Mouse (Mus musculus): Measurements from ENCODE around the gene Jam2.
A peak's percentile ranks its signal among the peaks of the same experiment; 100 is the strongest.

The Jam2 gene

DNA sequence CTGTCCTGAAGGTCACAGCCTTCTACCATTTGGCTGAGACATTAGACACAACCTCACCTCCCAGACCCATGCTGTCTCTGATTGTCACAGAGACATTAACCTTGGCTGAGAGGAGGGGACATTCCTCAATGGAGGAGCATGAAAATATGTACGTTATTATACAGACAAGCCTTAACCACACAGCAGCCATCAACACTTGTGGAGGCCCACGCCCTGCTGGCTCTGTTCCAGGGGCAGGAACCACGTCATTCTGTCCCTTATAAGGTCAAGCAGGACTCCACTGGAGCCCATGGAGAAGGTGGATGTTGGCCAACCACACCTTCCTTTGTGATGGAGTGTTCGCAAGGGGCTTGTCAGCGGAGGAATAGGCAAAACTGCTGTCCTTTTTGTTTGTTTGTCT is 5.8 kb downstream of the Jam2 start:
- no peak for DNase-seq (ENCODE audit: low spot score in 2 of 2)

DNA sequence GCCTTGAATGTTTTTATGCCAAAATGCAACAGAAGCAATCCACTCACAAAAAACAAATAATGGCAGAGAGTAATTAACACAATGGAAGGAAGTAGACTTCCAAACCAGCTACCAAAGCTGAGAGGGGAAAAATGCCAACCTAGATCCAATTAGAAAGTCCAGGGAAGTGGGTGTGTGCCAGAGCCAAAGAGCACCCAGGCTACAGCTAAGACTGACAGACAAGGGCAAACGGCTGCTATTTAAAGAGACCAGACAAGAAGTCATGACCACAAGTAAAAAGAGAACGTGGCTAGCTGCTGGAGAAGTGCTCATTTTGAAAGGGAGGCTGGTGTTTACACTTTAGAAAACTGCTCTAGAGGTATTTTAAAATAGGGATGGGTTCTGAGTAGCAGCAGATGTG is 9.4 kb downstream of the Jam2 start:
- no peak for DNase-seq (ENCODE audit: low spot score in 2 of 2)

DNA sequence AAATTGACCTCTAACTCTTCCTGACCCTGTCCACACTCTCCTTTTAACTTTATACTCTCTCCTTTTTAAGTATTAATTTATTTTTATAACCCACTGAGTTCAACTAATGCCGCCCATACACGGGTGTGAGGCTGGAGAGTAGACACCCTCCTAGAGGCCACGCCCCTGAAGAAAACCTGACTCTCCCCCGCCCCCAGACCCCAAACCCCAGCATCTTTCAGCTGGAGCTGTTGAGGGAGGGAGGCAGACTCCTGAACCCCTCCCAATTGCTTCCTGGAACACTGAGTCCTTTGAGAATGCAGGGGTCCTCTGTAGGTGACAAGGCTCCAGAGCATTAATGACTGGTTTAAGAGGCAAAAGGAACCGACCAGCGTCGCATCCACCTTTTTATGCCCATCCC is 11.0 kb downstream of the Jam2 start:
- no peak for DNase-seq (ENCODE audit: low spot score in 2 of 2)

DNA sequence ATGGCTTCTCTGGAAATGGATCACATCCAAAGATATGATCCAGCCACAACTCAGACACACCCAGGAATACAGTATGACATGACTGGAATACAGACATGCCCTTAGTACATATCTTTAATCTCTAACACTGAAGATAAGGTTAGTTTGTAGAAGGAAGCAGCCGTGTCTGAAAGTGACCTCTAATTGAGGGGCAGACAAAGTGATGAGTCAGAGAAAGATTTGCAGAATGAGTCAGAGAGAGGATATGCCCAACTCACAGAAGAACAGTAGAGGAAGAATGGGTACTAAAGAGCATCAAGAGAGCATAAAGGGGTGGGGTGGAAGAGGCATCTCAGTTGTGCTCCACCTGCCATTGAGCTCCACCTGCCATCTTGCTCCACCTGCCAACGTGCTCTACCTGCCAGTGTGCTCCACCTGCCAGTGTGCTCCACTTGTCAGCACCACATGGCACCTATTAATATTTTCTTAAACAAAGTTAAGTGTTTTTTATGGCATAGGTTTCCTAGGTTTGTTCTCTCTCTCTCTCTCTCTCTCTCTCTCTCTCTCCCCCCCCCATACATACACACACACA is 16.8 kb downstream of the Jam2 start:
- DNase-seq (ENCODE audit: low spot score in 2 of 2): no peak

DNA sequence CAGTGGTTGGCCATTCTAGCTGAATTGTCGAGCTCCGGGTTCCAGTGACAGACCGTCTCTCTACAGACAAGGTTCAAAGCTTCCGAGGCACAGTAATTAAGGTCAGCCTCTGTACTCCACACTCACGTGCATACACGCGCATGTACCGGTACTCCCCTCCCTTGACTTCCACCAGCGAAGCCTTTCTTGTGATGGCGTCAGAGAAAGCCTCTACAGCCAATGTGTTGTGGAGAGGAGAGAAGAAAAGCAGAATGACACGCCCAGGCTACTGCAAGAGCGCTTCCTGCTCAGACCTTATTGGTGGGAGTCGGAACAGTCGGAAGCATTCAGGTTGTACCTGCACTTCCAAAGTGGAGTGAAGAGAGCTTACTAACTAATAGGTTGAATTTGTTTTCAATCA is 19.5 kb downstream of the Jam2 start:
- no peak for DNase-seq (ENCODE audit: low spot score in 2 of 2)

DNA sequence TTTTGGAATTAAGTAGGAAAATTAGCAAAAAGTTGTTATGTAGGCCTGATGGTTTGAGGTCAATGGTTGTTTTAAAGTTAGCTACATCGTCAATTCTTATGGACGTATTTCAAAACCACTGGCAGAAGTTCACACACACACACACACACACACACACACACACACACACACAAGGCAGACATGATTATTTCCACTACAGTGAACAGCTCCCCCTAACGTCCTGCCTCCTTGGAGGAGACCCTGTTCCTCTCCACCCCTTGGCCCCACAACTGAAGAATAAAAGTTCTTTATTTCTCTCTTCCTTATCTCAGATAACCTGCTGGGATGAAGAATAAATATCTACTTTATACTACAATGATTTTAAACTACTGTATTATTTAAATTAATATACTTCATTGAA is 21.4 kb downstream of the Jam2 start:
- DNase-seq (ENCODE audit: low spot score in 2 of 2): no peak

DNA sequence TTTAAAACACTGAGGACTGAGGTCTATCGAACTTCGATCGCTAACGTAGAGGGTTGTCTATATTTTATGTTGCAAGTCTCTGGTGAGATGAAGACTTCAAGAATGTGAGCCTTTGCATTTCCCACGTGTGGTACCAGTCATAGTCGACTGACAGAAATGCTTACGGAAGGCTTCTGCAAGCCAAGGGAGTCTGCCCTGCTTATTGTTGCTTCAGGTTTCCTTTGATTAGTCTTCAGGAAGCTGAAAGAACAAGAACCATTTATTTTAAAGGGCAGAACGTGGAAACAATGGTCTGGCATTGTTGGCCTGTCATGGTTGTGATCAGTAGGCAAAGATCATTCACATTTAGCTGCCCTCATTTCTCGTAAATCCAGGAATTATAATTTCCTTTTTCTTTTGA is 22.8 kb downstream of the Jam2 start:
- no peak for DNase-seq (ENCODE audit: low spot score in 2 of 2)

DNA sequence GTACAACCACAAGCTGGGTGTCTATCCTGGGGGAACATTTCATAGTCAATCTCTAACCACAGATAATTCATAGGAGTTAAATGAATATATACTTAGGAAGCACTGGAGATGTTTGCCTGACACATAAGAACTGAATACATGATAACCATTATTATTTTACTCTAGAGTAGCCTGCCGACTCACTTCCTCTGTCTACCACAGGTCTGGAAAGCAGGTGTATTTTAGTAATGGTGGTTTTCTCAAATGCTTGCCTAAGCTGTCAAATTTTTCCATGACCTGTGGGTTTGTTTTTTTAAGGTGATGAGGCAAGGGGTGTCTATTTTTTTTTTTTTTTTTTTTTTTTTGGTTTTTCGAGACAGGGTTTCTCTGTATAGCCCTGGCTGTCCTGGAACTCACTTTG is 26.1 kb downstream of the Jam2 start:
- no peak for DNase-seq (ENCODE audit: low spot score in 2 of 2)

DNA sequence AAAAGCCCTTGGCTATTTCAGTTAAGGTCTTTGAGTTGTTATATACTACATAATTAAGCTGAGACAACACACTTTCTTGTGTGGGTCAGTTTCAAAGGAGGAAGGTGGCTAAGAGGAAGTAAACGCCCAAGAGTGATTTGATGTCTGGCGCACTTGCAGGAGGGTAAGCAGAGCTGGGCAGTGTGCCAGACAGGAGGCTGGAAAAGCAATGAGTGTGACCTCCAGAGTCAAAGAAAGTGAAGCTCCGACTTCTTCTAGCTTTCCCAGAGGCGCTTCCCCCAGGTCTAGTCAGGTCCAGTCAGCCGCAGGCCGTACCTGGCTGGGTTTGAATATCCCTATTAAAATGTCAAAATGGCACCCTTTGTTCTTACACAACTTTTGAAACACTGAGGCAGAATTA is 28.3 kb downstream of the Jam2 start:
- DNase-seq (ENCODE audit: low spot score in 2 of 2): no peak

DNA sequence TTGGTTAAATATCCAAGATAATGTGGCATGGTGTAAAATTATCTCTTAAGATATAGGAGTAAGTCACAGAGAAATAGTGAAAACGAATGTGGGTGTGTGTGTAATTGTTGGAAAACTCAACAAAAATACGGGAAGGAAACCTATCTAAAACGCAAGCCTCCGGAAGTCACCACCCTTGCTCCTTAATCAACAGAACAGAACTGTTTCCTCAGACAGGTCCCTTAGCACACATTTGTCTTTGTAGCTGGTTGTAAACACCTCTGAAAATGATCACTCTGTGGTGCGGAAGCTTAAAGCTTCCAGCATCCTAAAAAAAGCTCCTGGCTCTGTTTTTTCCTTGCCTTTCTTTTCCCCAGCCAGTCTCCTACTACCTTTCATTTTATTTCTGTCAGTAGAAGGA is 30.9 kb downstream of the Jam2 start:
- no peak for DNase-seq (ENCODE audit: low spot score in 2 of 2)

DNA sequence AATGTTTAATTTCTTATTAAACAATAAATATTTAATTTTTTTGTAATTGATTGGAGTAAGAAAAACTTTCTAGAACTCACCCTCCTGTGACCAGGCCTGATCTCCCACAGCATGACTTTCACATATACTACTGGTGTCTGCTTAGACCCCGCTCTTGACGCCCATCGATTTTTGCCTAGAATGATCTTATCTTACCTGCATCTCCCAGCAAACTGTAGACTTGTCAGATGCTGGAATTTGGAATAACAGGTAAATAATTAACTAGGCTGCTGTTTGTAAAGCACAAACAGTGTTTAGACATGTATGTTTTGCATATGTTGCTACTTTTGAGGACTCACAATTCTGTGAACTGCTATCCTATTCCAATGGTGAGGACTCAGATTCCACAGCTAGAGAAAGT is 32.3 kb downstream of the Jam2 start:
- no peak for DNase-seq (ENCODE audit: low spot score in 2 of 2)

DNA sequence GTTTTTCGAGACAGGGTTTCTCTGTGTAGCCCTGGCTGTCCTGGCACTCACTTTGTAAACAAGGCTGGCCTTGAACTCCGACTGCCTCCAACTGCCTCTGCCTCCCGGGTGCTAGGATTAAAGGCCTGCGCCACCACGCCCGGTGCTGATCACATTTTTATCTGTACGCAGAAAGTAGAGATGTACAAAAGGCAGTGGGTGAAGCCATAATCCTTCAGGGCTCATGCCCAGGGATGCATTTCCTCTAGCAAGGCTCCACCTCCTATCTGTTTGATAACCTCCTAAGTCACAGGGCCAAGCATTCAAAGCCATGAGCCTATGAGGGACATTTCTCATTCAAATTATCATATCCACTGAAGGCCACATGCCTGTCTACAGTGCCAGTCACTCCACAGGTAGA is 34.0 kb downstream of the Jam2 start:
- no peak for DNase-seq (ENCODE audit: low spot score in 2 of 2)

DNA sequence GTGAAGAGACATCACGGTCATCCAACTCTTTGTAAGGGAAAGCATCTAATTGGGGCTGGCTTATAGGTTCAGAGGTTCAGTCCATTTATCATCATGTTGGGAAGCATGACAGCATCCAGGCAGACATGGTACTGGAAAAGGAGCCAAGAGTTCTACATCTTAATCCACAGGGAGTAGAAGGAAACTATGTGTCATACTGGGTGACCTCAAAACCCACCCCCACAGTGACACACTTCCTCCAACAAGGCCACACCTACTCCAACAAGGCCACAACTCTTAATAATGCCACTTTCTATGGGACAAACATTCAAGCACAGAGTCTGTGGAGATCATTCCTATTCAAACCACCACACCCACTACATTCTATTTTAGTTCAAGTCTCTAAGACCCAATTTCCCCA is 36.3 kb downstream of the Jam2 start:
- DNase-seq (ENCODE audit: low spot score in 2 of 2): no peak

DNA sequence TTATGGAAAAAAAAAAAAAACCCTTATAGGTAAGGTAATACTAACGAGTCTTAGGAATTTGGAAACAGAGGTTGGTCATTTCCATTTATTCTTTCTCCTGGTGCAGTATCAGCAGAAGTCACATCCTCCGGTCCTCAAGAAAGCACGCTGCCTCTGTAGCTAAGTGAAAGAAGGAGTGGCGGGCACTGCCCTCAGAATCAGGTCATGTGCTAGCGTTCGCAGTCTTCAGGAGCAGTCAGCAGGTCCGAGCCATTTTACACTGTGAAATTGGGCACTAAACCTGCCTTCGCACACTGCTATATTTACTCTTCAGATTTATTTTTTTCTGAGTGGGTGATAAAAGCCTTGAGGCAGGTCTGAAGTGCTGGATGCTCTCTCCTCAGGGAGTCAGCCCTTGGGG is 39.9 kb downstream of the Jam2 start:
- no peak for DNase-seq (ENCODE audit: low spot score in 2 of 2)

DNA sequence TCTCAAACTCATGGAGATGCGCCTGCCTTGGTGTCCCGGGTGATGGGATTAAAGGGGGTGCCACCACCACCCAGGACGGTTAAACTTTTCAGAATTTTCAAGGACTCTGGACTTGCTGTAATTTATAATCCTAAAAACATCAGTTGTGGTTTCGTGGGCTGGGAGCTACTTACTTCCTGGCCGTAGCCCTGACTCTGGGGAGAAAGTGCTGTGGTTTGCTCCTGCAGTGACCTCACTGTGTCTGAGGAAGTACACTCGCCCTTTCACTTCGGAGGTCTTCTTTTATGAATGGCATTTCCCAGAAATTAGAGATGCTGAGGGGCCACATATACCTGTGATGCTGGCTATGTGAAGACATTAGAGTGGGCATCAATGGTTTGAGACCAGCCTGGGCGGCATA is 40.6 kb downstream of the Jam2 start:
- DNase-seq (ENCODE audit: low spot score in 2 of 2): no peak

DNA sequence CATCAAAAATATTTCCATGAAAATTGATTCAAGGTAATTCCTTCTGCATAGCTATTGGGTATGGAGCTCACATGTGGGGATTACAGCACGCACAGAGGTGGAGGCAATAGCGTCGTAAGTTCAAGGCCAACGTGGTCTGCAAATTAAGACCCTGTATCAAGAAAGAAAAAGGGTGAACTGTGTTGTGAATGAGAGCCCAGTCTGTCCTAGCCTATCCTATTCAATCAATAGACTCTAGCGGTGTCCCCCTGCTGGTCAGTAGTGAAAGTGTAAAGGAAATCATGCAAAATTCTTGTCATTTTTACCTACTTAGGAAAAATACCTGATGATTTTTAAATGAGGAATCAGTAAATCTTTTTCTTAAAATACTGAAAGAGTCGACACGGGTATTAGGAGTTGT is 43.5 kb downstream of the Jam2 start:
- no peak for DNase-seq (ENCODE audit: low spot score in 2 of 2)

DNA sequence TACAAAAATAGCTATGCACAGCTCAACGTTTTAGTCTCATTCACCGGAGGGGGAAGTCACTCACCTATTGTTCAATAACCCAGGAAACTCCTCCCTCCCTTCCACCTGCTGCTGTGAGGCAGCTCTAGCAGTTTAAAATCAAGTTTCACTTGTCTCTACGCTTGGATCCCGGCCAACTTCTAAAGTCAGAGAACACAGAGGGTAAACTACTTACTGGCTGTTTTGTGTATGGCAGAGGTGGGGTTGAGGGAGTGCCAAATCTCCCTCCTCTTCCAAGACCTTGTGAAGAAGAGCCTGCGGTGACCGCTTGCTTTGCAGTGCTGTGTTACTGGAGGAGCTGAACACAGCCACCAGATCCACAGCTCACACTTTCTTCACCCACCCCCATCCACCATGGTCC is 51.1 kb downstream of the Jam2 start:
- peak in 1 of 2 experiments; percentile 12 for DNase-seq (ENCODE audit: low spot score in 2 of 2)

DNA sequence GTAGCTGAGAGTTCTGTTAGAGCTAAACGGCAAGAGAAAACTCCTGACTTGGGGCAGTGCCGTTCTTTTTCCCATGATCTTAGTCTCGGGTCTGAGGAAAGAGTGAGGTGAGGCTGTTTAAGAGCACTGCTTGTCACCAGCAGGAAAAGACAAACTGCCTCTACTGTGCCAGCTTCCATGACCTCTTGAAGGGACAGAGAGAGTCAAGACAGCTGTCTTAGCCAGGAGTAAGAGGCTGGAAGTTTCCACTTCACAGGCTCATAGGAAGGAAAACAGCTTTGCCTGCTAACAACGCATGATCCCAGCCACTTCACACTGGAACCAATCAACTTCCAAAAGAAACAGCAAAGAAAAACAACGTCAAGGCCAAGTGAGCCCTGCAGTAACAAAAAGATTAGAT is 57.8 kb downstream of the Jam2 start:
- DNase-seq (ENCODE audit: low spot score in 2 of 2): no peak

DNA sequence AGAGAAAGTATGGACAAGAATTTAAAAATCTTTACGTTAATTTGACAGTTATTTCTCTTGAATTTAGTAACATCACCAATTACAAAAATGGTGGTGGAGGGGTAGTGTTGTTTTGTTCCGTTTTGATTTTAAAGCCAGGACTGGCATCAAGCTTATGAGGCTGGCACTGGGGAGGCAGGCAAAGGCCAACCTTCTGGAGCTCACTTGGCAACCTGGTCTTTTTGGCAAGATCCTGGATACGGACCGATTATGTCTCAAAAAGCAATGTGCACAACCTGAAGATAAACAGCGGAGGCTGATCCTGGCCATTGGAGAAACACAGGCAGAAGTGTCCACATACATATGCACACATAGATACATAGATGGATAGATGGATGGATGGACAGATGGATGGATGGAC is 58.8 kb downstream of the Jam2 start:
- DNase-seq (ENCODE audit: low spot score in 2 of 2): no peak

DNA sequence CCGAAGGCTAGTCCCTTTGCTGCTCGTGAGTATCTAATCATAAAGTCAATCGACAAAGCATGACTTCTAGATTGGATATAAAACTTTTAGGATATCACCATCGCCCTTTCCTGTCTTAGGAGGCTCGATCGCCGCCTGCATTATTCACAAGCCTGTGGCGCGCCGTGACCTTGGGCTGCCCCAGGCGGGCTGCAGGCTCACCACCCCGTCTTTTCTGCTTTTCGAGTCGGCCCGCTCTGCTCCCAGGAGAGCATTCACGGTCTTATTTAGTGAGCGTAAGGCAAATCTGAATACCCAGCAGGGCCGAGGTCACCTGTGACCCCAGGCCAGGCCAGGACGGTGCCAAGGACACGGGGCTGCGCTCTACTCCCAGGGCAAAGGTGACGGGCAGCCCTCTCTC is 60.4 kb downstream of the Jam2 start:
- no peak for DNase-seq (ENCODE audit: low spot score in 2 of 2)

DNA sequence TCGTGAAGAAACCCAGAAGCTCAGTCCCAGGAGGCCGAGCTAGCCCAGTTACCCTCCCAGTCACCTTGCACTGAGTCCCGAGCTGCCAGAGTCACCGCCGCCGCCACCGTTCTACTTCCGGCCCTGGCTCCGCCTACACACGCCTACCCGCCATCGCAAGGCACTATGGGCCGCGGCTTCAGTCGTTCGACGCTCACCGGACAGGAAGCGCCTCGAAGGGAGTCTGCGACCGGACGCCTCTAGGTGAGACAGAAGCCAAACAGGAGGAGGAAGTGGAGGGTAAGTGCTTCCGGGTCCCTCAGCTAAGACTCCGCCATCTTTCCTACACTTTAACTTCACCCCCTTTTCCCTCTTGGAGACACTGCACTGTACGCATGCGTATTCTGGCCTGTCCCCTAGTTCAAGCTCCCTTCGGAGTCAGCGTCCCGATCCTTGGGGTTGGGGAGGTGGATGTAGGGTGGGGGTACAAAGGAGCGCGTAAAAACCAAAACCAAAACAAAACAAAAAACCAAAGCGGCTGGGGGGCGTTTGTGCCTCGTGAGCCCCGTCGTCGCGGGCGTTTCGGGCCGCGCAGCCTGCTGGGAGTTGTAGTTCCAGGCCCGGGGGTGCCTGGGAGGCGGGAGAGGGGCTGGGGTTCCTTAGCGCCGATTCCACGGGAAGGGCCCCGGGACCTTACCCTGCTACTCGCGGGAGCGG is 61.0 kb downstream of the Jam2 start, which contains the start of gene Gabpa:
Gene Gabpa, plus strand, starts transcription at position 181 of the 696 bp plus-strand sequence.
- peak; percentile 80 to 89 for DNase-seq (ENCODE audit: low spot score in 2 of 2)

DNA sequence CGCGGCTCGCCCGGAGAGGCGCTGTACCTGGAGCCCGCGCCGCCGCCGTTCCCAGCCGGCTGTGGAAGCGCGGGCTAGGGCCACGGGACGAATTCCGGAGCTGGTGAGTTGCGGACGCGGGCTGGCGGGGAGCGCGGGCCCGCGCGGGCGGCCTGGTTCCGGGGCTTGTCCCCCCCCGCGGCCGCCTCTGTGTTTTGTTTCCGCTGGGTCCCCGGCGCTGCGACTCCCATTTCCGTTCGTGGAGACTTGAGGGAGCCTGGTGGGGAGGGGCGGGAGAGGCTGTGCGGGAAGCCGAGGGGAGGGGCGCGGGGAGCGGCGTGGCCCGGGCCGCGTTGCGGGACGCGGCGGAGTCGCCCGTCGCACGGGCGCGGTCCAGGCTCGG is 61.5 kb downstream of the Jam2 start, which contains the start of gene Atp5j:
Gene Atp5j, minus strand, starts transcription at position 185 of the 382 bp plus-strand sequence.
- peak; percentile 75 to 80 for DNase-seq (ENCODE audit: low spot score in 2 of 2)

DNA sequence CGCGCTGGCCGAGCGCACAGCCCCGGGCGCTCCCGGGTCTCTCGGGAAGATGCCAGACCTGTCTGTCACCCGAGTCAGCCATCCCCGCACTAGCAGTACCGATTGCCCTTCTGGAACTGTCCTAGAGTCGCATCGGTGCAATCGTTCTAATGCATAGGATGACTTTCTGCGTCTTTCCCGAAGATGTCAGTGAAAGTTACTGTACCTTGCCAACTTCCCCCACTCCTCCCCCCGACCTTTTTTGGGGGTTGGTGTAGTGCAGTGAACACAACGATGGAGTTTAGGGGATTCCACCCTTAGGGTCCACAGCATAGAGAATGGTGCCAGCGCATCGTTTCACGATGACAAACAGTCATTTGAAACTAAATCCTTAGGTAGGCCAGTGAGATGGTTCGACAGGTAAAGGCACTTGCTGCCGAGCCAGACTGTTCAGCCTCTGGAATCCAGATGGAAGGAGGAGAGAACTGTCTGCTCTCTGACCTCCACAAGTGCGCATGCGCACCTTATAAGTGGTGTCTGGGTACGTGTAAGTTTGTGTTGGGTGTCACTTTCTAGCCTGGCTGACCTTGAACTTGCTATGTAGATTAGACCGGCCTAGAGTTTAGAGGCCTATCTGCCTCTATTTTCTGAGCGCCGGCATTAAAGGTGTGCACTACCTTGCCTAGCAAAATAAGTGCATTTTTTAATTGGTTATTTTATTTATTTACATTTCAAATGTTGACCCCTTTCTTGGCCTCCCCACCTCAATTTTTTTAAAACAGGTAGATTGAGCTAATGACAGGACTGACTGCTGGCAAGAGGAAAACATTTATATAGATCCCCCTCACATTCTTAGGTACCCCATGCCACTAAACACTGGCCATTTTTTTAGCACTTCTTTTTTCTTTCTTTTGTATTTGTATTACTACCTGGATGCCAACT is 62.2 kb downstream of the Jam2 start:
- DNase-seq (ENCODE audit: low spot score in 2 of 2): peak; percentile 24 to 62
